Mouse (Mus musculus): ENCODE measurements around the gene Slc39a11.

- TF ChIP-seq CTCF (IDR thresholded peaks at IDR 0.05; ENCODE audit: extremely low read depth, insufficient read length, insufficient replicate concordance, low read depth, low read length) (no peak), POLR2A (IDR thresholded peaks at IDR 0.05; ENCODE audit: low read depth, low read length) (no peak)
These were observed 144.2 kb downstream of the Slc39a11 start for GRCm38 (mm10) chr11:113505551-113506160.

Data from small intestine, adult 2 months (tissue).